Mouse (Mus musculus): ENCODE measurements around the gene 2310039H08Rik.
"Not testable (repeated sequence)": the region's sequence is repeated elsewhere in the genome, so short reads cannot be mapped to it uniquely, and the experiment has no call there.

2310039H08Rik gene

GRCm38 (mm10) chr17:46763544-46763943 is 8.9 kb upstream of the 2310039H08Rik start, which contains the start of gene Ptcra:
Gene Ptcra, minus strand, starts transcription at chr17:46763712.
- DNase-seq (ENCODE audit: low spot score) = no peak

DNA sequence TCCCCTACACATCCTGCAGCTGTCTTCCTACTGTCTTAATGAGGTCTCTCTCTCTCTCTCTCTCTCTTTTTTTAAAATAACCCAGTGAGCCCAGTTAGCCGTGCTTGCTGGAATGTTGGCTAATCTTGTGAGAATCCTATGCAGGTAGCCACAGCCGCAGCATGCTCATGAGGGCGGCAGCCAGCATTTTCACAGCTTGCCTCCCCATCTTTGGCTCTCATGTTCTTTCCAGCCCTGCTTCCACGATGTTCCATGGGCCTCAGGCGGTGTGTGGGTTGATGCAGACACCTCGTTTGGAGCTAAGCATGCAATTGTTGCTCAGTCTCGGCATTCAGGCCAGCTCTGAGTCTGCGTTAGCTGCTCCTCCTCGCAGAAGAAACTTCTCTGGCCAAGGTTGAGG is 7.5 kb upstream of the 2310039H08Rik start:
- not testable (repeated sequence) for DNase-seq (ENCODE audit: low spot score)

- no peak for DNase-seq (ENCODE audit: low spot score)
These were observed 4.6 kb upstream of the 2310039H08Rik start for GRCm38 (mm10) chr17:46767868-46768267.

GRCm38 (mm10) chr17:46770546-46770945 is 1.9 kb upstream of the 2310039H08Rik start:
- no peak for DNase-seq (ENCODE audit: low spot score)

- DNase-seq (ENCODE audit: low spot score) = peak; percentile 30
These were observed 1.4 kb upstream of the 2310039H08Rik start for GRCm38 (mm10) chr17:46771025-46771424.

GRCm38 (mm10) chr17:46771616-46772015 is 819 bp upstream of the 2310039H08Rik start:
- DNase-seq (ENCODE audit: low spot score) = no peak

GRCm38 (mm10) chr17:46772038-46772403 is 414 bp upstream of the 2310039H08Rik start:
- DNase-seq (ENCODE audit: low spot score) = no peak

DNA sequence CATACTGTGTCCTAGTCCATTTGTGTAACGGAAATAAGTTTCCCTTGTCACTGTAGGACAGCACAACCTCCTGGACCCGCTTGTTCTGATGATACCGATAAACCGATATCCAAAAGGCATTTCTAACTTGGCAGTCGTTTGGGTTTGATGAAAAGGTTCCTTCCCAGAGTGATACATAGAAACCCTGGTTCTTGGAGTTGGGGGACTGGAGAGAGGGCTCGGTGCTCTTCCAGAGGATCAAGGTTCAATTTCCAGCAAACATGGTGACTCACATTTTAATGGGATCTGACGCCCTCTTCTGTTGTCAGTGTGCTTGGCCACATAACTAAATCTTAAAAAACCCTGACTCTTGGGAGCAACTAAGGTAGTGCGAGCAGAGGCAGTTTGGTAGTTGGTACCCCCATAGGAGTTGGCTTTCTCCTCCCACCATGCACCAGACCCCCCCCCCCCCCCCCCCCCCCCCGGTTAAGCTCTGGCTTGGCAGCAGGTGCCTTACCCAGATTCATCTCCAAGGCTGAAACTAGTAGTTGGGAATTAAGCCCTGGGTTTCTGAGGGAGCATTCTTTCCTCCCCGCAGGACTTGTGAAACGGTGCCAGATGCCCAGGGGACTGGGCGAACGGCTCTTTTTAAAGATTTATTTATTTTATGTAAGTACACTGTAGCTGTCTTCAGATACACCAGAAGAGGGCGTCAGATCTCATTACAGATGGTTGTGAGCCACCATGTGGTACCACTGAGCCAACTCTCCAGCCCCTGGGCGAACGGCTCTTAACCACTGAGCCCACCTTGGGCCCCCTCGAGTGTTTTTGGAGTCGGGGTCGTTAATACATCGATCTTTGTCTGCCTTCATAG is 1.1 kb downstream of the 2310039H08Rik start:
- peak; percentile 52 for DNase-seq (ENCODE audit: low spot score)

- no peak for DNase-seq (ENCODE audit: low spot score)
These were observed 1.7 kb downstream of the 2310039H08Rik start for GRCm38 (mm10) chr17:46774131-46774472.

DNA sequence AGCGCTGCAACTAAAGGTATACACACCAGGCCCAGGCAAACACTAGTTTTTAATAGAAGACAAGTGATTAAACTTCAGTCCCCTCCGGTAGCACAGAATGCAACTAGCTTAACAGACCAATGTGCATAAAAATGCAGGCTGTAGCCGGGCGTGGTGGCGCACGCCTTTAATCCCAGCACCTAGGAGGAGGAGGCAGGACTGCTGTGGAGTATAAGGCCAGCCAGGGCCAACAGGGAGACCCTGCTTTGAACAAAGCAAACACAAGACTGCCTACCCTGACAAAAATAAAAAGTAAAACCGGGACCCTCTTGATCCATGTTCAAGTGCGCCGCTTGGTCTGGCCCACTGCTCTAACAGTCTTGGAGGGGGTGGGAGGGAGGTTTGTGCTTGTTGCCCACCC is 2.6 kb downstream of the 2310039H08Rik start:
- no peak for DNase-seq (ENCODE audit: low spot score)

DNA sequence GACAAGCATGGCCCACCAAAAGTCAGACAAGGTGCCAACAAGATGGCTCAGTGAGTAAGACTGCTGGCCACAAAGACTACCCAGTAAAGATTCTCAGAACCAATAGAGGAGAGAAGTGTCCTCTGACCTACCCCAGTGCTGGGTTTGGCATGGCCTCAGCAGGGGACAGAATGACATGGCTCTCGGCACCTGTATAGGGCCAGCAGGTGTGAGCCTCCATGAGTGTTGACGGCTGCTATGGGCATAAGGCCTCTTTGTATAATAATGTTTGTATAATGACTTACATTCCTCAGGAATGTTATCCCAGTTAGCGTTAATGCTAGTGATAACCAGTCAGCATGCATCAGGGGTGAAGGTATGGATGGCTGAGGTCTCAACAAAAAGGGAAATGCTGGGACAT is 3.7 kb downstream of the 2310039H08Rik start:
- DNase-seq (ENCODE audit: low spot score) = no peak

DNA sequence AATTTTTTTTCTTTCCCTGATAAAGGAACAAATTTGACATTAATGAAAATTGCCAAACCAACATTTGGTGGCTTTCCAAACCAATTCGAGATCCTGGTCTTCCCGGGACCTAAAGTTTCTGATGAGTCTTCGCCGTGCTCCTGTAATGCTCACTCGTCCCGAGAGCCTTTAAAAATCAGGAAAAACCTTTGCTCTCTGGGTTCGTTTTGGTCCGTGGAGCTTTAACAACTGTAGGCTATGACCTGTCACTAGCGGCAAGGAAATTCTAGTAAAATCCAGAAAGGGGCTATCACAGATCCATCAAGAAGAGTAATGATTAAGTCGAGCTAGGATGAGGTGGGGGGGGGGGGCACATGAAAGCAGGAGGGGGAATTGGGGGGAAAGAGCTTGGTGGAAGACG is 9.4 kb downstream of the 2310039H08Rik start:
- DNase-seq (ENCODE audit: low spot score) = no peak

DNA sequence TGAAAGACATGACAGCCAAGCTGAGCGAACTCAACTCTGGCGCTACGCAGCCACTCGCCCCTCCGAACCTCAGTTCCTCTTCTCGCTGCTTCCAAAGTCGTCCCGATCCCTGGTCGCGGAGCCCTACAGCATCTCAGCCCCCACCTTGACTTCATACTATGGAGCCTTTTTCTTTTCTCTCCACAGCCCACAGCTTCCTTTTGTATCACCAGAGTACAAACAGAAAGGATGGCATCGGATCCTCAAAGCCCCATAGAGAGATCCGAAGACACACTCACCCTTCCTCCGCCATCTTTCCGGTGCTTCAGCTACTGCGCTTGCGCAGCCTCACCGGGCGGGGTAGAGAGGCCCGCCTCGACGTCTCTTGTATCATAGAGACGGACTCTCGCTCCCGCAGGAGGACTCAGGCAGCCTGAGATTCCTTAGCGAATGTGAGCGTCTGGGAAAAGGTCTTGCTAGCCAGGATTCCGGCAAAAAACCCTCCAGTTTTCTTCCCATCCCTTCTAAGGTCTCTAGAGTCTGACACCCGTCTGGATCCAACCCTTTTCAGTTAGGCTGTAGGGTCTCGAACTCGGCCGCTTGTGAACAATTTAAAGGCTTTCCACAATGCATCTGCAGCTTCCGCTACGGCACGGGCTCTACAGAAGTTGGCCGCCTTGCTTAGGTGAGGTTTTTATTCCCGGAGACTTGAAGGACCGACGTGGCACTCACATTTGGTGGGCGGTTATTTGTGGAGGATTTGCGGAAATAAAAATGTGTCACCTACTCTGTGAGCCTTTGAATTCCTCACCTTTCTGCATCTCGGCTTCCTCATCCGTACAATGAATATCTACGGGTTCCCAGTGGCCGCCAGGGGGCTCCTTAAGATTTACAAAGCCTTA is 10.1 kb downstream of the 2310039H08Rik start, which contains the start of gene Rpl7l1:
TSS of gene Rpl7l1 (minus strand) at position 332 of the 881 bp plus-strand sequence.
- DNase-seq (ENCODE audit: low spot score) = peak; percentile 96

GRCm38 (mm10) chr17:46783222-46783565 is 10.8 kb downstream of the 2310039H08Rik start:
- no peak for DNase-seq (ENCODE audit: low spot score)

DNA sequence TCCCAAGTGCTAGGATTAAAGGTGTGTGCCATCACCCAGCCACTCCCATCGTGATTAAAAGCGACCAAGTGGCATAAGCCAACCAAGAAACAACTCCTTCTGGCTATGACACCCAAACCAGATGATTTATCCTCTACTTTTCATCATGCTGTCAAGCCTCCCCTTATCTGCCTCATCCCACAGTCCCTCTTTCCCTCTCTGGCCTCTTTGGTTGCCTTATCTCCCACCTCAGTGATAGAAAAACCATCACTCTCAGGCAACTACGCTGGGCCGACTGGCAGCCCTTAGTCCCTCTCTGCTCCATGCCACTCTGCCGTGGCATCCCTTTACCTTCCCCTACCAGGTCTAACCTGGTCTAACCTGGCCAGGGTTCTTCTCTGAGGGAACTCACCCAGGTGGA is 14.5 kb downstream of the 2310039H08Rik start:
- no peak for DNase-seq (ENCODE audit: low spot score)

DNA sequence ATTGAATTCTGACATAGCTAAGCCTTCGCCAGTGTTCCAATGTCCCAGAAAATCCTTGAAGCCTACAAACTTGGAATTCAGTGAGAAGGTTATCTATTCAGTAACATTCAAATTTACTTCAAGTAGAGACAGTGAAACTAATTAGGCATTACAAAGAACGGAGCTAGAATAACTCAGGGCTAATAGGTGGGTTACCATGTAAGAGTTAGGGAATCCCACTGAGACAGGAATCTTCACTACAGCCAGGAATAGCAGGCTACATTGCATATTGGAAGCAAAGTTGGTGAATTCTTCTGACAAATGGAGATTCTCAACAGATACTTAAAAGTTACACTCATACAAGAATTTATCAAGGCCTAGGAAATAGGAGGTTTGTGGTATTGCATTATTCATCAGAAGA is 15.5 kb downstream of the 2310039H08Rik start:
- not testable (repeated sequence) for DNase-seq (ENCODE audit: low spot score)

- no peak for DNase-seq (ENCODE audit: low spot score)
These were observed 20.5 kb downstream of the 2310039H08Rik start for GRCm38 (mm10) chr17:46792963-46793362.

GRCm38 (mm10) chr17:46796743-46797142 is 24.3 kb downstream of the 2310039H08Rik start:
- DNase-seq (ENCODE audit: low spot score) = no peak

DNA sequence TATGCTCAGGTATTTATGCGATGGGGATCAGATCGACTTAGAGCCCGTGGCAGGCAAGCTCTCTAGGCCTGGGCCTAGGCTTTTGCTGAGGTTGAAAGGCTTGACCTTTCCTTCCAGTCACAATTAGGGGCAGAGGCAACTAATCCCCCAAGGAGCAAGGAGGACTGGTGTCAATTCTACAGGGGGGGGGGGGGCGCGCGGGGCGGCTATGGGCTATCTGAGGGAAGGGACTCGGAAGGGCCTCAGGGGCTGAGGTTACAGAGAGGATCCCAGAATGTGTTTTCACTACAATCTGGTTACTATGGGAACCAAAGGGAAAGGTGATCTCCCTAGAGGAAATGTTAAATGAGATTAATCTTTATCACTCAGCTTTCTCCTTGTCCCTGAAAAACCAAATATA is 25.0 kb downstream of the 2310039H08Rik start:
- DNase-seq (ENCODE audit: low spot score) = peak; percentile 40

GRCm38 (mm10) chr17:46799680-46800079 is 27.2 kb downstream of the 2310039H08Rik start:
- DNase-seq (ENCODE audit: low spot score) = no peak

- no peak for DNase-seq (ENCODE audit: low spot score)
These were observed 29.3 kb downstream of the 2310039H08Rik start for GRCm38 (mm10) chr17:46801761-46802160.

- DNase-seq (ENCODE audit: low spot score) = no peak
These were observed 35.9 kb downstream of the 2310039H08Rik start for GRCm38 (mm10) chr17:46808376-46808775.
